Mouse (Mus musculus) heart, postnatal 25 days (tissue): ENCODE measurements around the gene Fam50b. TPM values are rescaled to one million over a fixed set of nuclear protein-coding genes. Genes with fewer than 3 reads are reported as not detected.

Source experiments
- DNase-seq: peaks from one replicate; pipeline ENCODE4 v3.0.0; 2022; ENCODE audit warnings: low spot score
- intact Hi-C: fragments of 180-260 bp; cut with DNase I; formaldehyde crosslinking; loops from one replicate; pipeline ENCODE4 v1.15.1; 2025
- total RNA-seq, 2 experiments: library from RNA; stranded (reverse); gene quantifications; 2 replicates each; pipeline ENCODE4 v1.2.3; 2021

The Fam50b gene
- not detected for total RNA-seq

DNA sequence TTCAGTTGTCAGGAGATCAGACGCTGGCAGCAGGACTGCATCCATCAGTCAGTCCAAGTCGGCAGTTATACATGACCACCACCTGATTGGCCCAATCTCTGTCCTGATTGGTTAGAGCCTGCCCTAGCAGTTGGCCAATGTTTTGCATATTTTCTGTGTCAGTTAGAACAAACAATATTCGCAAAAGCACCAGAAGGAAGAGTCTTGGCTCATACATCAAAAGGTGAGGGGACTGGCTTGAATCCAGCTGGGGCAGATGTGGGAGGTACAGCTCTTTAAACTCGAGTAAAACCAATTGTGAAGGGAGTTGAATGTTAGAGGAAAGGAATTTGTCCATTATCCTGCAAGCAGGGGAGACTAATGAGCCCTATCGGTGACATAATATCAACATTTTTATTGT is at the start of gene Fam50b:
TSS of gene Fam50b (plus strand) at position 165 of the 400 bp plus-strand sequence.
- no peak for DNase-seq
- intact Hi-C loops = no loop called here

DNA sequence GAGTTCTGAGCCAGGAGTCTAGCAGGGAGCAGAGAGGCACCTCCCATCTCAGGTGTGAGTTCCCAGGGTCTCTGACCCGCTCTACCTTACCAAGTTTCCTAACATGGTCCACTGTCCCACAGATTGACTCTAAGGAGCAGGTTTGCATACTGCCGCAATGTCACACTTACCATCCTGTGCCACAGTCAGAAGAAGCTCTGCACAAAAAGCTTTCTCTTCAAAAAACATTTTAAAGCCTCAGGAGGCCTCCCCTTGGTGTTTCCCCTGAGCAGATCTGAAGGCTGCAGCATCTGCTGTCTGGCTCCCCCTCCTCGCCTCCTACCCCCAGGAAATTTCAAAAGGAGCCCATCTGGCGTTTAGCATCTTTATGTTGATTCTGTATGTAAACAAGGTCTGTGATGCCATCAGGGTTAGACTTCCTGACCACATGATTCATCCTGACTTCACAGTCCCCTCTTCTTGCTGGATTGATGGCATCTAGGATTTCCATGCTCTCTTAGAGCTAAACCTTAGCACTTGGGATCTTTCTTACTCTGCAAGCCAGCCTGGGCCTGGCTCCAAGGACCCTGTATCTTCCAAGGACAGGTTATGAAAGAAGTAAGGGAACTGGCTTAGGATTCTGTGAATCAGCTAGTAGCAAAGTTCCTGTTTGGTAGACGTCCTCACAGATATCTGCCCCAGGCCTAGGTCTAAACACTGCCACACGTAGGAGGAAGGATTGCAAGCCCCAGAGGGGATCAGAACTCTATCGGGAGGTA is 49.5 kb upstream of the Fam50b start:
- no peak for DNase-seq
- intact Hi-C loops = no loop called here

- intact Hi-C loops = no loop called here
- no peak for DNase-seq
Measured at GRCm38 (mm10) chr13:34691049-34691448, 43.6 kb upstream of the Fam50b start.

DNA sequence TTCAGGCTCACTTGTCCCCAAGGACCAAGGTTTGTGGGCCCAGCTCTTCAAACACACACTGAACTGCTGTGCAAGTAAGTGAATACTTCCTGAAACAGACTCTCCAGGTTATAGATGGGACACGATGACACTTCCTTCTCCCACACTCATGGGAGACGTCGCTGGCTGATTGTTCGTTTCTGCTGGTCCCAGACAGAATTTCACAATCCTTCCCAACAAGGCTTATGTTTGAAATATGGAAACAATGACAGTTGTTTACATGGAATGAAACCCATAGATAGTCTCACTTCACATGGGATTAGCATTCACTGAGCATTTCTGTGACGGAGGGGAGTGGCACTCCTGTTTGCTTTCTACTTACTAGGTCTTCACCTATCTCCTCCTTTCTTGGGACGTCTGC is 41.5 kb upstream of the Fam50b start:
- intact Hi-C loops = no loop called here
- no peak for DNase-seq

- intact Hi-C loops = loop anchor here (5.0 kb wide), 1 partner anchor 35 kb away; no protein-coding TSS in a partner anchor
- DNase-seq = no peak
Measured at GRCm38 (mm10) chr13:34696734-34697332, 37.8 kb upstream of the Fam50b start.

DNA sequence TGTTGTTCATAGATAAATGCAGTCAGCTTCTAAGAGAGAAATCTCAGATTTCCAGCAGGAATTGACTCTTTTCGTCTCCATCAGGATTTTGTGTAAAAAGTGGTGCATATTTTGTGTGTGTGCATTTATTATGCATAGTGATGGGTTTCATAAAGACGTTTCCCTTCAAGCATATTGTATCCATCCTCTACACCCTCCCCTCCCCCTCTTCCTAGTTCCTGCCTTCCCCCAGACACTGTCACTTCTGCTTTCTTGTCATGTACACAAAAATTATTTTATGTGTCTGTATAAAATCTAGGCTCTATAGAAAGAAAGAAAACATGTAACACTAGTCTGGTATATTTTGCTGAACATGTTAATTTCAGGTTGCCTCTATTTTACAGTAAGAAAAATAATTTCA is 34.6 kb upstream of the Fam50b start:
- no peak for DNase-seq

GRCm38 (mm10) chr13:34700630-34701029 is 34.0 kb upstream of the Fam50b start:
- intact Hi-C loops = no loop called here
- no peak for DNase-seq

More for the DNA sequence above, 34.6 kb upstream of the Fam50b start:
- intact Hi-C loops = no loop called here

GRCm38 (mm10) chr13:34703301-34703700 is 31.3 kb upstream of the Fam50b start:
- intact Hi-C loops = no loop called here
- no peak for DNase-seq

GRCm38 (mm10) chr13:34703795-34704194 is 30.9 kb upstream of the Fam50b start:
- intact Hi-C loops = no loop called here
- DNase-seq = no peak

GRCm38 (mm10) chr13:34704835-34705234 is 29.8 kb upstream of the Fam50b start:
- intact Hi-C loops = loop anchor here (5.0 kb wide), 1 partner anchor 53 kb away; the partner anchor contains the start of gene Pxdc1
- DNase-seq = no peak

DNA sequence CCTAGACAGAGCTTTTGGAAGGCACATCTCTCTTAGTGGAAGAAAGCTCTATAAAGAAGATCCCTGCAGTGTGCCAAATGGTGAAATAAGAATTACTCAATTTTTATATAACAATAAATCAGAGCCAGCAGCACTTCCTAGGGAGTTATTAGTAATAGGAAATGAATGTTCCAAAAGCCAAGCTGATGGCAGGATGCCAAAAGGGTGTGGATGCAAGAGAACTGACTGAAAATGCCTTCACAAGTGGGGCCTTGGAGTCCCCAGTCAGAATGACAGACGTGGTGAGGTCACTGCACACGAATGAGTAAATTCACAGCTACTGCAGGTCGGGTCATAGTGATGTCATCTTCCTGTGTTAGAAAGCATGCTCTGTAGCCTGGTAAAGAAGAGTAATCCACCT is 25.7 kb upstream of the Fam50b start:
- peak; percentile 89 for DNase-seq
- intact Hi-C loops = loop anchor here (5.0 kb wide), 1 partner anchor 57 kb away; the partner anchor contains the start of gene Pxdc1

- DNase-seq = no peak
- intact Hi-C loops = loop anchor here (5.0 kb wide), 1 partner anchor 57 kb away; the partner anchor contains the start of gene Pxdc1
Measured at GRCm38 (mm10) chr13:34709566-34709965, 25.1 kb upstream of the Fam50b start.

- no peak for DNase-seq
- intact Hi-C loops = no loop called here
Measured at GRCm38 (mm10) chr13:34711410-34711809, 23.2 kb upstream of the Fam50b start.

- no peak for DNase-seq
- intact Hi-C loops = no loop called here
Measured at GRCm38 (mm10) chr13:34712881-34713280, 21.8 kb upstream of the Fam50b start.

GRCm38 (mm10) chr13:34715437-34715838 is 19.2 kb upstream of the Fam50b start:
- intact Hi-C loops = no loop called here
- DNase-seq = peak; percentile 27

- DNase-seq = no peak
- intact Hi-C loops = loop anchor here (1.0 to 5.0 kb wide), 3 partner anchors 67 to 137 kb away; no protein-coding TSS in a partner anchor
Measured at GRCm38 (mm10) chr13:34724831-34725592, 9.6 kb upstream of the Fam50b start.

- peak; percentile 82 for DNase-seq
- intact Hi-C loops = loop anchor here (5.0 kb wide), 2 partner anchors 66 to 136 kb away; no protein-coding TSS in a partner anchor
Measured at GRCm38 (mm10) chr13:34725800-34726476, 8.7 kb upstream of the Fam50b start.

DNA sequence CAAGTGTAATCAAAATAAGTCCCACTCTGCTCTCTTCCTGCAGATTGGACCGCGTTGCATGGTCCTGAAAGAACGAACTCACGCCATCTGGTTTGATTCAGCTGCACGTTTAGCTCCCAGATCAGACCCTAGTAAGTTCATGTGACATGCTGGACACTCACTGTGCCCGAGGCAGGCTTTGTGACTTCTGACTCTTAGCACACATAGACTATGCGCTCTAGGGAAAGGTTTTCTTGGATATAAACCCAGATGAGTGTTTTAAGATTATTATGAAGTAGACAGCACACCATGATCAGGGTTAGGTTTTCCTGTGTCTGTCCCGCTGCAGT is 8.2 kb upstream of the Fam50b start:
- no peak for DNase-seq
- intact Hi-C loops = loop anchor here (5.0 kb wide), 2 partner anchors 66 to 136 kb away; no protein-coding TSS in a partner anchor

GRCm38 (mm10) chr13:34727060-34727459 is 7.6 kb upstream of the Fam50b start:
- DNase-seq = no peak
- intact Hi-C loops = loop anchor here (5.0 kb wide), 2 partner anchors 65 to 135 kb away; no protein-coding TSS in a partner anchor

DNA sequence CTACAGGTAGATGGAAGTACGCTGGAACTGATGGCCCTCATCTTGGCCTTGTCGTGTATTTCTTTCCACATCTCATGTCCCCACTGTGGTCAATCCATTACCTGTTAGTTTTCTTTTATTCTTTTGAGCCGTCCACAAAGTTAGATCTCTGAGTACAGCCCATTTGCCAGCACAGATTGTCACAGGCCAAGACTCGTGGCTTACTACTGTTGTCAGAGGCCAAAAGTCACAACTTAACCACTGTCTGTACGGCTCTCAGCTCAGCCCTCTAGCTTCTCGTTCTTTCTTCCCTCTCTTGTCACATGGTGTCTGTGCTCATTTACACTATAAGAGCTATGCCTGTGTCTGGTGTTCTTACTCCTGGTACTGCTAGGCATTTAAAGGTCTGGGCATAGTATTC is 3.1 kb upstream of the Fam50b start:
- DNase-seq = no peak

More for the DNA sequence above, 3.1 kb upstream of the Fam50b start:
- intact Hi-C loops = no loop called here
